Mouse (Mus musculus): ENCODE measurements at regions not wholly inside any gene's neighbourhood (a gene's known extent, or its start where the extent isn't known, plus 50 kb on each side); places are given as distances from the start of the nearest gene placed in this dataset.

- no peak for DNase-seq (ENCODE audit: low spot score in 2 of 2)
Observed at GRCm38 (mm10) chr12:77179138-77179537, 58.8 kb upstream of the Fut8 start.

DNA sequence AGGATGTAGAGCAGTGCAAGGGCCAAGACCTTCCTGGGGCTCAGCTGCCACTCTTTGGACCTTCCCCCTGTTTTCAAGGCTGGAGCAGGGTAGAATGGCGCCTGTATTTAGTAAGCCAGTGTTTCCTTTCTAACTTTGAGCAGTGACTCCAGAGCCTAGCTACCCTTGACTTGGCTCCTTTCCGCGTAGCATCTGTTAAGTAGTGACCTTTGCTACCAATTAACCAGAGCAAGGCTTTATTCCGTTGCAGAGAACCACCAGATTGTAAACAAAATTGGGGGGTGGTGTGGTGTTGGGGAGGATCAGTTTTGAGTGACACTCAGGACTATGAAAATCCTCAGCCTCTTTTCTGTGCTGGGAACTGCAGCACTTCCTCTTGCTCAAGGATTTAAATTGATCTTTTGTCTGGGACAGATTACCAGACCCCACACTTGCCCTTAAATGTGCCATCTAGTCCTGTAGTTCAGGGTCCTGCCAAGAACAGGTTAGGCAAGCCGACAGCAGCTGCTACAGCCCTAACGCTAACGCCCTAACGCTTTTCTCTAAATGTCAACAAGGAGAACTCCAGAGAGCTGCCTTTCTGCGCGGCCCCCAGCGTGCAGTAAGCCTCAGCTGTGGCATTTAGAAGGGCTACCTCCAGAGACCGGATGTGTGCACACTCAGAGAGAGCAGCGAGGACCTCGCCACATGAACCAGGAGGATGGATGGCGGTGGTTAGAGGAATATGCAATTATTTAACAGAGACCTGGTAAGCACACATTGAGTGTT is 59.9 kb upstream of the Fut8 start:
- no peak for DNase-seq (ENCODE audit: low spot score in 2 of 2)

- no peak for DNase-seq (ENCODE audit: low spot score in 2 of 2)
Observed at GRCm38 (mm10) chr12:77177303-77177702, 60.6 kb upstream of the Fut8 start.

- DNase-seq (ENCODE audit: low spot score in 2 of 2) = no peak
Observed at GRCm38 (mm10) chr12:77174032-77174431, 63.9 kb upstream of the Fut8 start.

DNA sequence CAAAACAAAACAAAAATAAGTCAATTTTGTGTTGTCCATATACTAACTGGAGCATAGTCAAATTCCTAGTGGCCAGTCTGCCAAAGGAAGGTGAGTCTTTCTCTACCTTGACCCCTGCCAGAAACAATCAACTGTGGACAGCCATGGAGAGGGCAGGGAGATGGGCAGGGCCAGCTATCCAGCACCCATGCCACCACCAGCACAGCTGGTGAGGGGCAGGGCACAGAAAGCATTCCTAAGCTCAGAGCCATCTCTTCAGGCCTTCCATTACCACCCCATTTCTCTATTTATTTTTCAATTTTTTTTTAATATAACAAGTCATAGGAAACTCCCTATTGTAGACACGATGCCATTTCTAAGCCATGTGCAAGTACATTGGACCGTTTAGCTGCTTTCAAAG is 65.4 kb upstream of the Fut8 start:
- DNase-seq (ENCODE audit: low spot score in 2 of 2) = no peak

DNA sequence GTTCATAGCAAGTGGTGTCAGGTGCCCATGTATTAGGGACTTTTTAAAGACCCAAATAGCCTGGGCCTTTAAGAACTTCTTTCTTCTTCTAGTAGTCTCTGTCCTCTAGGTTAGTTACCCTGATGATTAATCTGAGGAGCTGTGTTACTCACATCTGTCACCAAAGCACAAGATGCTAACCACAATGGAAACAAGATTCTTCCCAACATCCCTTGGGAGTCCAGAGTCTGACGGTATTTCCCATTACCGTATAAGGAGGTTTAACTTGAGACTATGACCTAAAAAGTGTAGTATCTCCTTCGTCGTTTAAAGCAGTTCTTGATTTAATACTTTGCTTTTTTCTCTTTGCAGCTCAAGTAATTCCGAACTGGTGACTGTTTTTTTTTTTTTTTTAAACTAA is 67.7 kb upstream of the Fut8 start:
- no peak for DNase-seq (ENCODE audit: low spot score in 2 of 2)

- no peak for DNase-seq (ENCODE audit: low spot score in 2 of 2)
Observed at GRCm38 (mm10) chr12:77168367-77168766, 69.6 kb upstream of the Fut8 start.

DNA sequence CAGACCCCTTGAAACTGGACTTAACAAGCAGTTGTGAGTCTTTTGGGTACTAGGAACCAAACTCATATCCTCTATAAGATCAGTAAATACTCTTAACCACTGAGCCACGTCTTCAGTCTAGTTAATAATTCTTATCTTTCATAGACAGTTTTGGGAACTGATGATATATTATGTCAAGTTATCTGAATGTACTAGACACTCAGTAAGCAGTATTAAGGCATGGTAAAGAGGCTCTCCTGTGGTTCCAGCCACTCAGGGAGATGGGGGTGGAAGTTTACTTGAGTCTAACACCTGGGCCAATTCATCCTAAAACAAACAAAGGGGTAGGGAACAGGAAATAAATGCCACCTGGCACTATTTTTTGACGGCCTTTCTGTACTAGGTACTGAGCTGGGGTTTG is 81.2 kb upstream of the Fut8 start:
- no peak for DNase-seq (ENCODE audit: low spot score in 2 of 2)

GRCm38 (mm10) chr12:77155626-77156025 is 82.3 kb upstream of the Fut8 start:
- no peak for DNase-seq (ENCODE audit: low spot score in 2 of 2)

- DNase-seq (ENCODE audit: low spot score in 2 of 2) = no peak
Observed at GRCm38 (mm10) chr12:77151471-77151870, 86.5 kb upstream of the Fut8 start.

DNA sequence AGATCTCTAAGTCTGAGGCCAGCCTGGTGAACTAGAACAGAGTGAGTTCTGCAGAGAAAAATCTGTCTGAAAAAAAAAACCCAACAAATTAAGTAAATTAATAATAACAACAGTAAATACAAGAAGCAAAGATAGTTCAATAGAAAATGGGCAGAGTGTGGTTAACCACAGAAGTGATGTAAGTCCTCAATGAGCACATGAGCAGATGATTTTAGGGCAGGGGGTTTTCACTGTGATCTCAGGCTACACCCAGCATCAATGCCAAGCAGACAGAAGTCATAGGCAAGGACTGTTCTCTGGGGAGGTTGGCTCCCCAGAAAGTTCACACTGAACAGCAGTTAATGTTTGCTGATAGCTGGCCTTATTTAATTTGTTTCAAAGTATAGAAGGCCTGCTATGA is 88.1 kb upstream of the Fut8 start:
- DNase-seq (ENCODE audit: low spot score in 2 of 2) = no peak

- no peak for DNase-seq (ENCODE audit: low spot score in 2 of 2)
Observed at GRCm38 (mm10) chr12:77148146-77148545, 89.8 kb upstream of the Fut8 start.

DNA sequence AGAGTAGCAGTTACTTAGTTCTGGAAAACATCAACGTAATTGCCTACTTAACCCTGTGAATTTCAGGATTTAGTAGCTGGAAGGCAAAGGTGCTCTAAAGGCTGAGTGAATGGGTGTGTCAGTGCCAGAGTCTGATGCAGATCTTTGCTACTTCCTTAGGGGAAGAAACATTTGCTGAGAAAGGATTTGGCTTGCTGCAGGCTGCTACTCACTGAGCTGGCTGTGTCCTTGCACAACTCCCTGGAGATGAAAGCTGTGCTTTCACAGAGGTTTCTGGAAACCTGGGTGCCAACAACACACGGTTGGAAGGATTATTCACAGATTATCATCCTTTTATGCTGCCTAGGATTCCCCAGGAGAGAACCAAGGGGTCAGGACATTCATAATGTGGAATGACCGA is 94.0 kb upstream of the Fut8 start:
- no peak for DNase-seq (ENCODE audit: low spot score in 2 of 2)

- DNase-seq (ENCODE audit: low spot score in 2 of 2) = no peak
Observed at GRCm38 (mm10) chr12:77143521-77143920, 94.4 kb upstream of the Fut8 start.

GRCm38 (mm10) chr12:77143105-77143504 is 94.8 kb upstream of the Fut8 start:
- DNase-seq (ENCODE audit: low spot score in 2 of 2) = no peak

- no peak for DNase-seq (ENCODE audit: low spot score in 2 of 2)
Observed at GRCm38 (mm10) chr12:77142224-77142623, 95.7 kb upstream of the Fut8 start.

DNA sequence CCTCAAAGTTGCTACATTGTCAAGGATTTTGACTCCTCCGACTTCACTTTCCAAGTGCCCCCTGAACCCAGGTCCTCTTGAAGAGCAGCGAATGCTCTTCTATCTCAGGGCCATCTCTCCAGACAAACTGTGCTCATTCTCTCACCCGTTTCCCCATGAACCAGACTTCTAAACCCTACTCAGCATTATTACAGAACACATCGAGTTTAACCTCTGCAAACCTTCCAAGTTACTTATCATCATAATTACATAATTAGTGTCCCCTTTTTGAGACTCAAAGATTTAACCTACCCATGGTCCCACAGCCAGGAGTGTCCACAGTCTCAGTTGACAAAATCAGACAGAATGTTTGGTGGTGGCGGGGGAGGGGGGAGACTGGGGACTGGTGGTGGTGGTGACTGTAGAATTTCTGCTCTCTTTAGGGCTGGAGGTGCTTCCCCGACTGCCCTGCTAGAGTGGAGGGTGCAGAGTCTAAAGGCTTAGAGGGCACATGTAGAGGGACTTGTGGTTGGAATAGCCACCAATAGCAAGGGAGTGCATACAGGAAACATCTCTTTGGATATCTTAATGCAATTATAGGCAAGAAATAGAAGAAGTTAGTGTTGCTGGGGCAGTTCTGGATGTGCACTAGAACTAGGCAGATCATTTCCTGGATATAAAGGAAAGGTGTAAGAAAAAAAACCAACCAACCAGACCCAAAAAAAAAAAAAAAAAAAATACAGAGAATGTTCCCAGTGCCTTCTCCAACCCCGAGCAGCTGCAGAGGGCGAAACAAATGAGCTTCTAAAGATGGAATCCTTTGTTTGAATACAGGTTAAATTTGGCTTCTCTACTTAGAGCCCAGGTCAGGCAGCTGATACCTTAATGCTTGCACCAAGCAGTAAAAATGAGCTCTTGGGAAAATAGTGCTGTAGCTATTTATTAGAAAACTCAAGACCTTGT is 96.4 kb upstream of the Fut8 start:
- no peak for DNase-seq (ENCODE audit: low spot score in 2 of 2)

DNA sequence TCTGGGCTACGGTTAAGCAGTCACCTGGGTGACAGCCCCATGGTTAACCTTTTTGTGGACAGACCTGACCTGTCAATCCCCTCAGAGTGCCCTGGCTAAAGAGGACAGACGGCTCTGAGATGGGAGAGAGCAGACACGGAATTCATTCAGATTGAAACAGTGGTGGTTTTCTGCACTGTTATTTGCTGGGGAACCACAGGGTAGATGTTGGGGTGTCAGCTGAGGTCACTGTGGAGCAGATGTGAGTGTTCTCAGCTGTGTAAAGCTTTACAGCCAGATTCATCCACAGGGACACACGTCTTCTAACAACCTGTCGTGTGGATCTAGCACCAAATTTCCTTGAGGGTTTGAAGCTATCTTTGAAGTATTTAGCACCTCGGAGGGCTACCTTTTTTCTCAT is 97.3 kb upstream of the Fut8 start:
- no peak for DNase-seq (ENCODE audit: low spot score in 2 of 2)

DNA sequence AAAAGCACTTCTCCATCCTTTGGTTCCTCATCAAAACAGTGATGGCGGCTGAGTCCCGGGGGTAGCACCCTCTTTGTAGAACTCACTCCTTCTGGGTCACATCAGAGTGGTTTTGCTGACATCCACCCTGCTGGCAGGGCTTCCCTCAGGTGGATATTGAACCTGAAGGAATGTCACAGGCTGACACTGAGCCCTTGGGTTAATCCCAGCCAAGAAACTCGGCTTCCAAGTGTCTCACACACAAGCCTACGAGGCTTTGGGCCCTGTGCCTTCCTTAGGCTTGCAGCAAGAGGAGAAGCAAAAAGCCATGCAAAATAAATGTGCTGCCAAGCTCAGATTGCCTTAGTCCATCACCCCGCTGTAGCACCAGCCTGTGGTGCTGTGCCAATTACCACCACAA is 97.8 kb upstream of the Fut8 start:
- no peak for DNase-seq (ENCODE audit: low spot score in 2 of 2)

DNA sequence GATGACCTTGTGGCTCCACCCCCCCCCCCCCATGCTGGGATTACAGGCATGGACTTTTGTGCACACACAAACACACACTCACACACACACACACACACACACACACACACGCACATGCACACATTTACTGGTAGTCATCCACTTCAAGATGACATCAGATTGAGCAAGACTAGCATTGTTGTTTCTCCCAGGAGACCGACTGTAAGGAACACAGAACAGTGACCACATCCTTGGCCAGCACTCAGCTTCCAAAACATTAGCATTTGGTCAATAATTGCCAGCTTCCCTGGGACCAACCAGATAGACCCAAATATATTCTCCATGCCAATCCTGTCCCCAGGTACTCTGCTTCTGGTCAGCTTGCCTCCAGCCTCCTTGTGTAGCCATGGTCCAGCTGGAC is 98.2 kb upstream of the Fut8 start:
- no peak for DNase-seq (ENCODE audit: low spot score in 2 of 2)

DNA sequence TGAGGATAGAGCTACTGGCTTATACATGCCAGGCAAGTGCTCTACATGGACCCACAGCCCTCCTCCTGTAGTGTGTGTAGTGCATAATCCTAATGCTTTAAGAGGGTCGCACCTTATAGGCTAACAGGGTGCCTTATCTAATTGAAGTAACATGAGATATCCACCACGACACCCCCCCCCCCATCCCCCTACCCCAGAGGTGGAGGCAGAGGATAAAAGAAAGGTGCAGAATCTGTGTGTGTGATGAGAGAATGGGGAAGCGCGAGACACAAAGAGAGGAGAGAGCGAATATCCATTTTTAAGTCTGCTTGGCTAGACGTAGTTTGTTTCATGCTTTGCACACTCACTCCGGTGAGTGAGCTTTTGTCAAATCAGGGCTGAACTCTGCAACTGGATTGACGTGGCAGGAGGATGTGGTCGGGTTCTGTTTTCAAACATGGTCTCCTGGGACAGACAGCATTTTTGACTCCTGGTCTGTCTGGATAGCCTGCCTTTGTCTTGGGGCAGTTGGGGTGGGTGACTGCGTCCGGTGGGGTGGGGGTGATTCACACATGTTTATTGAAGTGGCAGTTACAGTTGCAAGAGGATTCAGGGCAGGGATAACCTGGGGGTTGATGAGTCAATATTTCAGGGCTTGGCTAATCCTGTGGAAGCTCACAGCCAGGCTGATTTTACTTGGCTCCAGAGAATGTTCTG is 99.3 kb upstream of the Fut8 start:
- no peak for DNase-seq (ENCODE audit: low spot score in 2 of 2)

DNA sequence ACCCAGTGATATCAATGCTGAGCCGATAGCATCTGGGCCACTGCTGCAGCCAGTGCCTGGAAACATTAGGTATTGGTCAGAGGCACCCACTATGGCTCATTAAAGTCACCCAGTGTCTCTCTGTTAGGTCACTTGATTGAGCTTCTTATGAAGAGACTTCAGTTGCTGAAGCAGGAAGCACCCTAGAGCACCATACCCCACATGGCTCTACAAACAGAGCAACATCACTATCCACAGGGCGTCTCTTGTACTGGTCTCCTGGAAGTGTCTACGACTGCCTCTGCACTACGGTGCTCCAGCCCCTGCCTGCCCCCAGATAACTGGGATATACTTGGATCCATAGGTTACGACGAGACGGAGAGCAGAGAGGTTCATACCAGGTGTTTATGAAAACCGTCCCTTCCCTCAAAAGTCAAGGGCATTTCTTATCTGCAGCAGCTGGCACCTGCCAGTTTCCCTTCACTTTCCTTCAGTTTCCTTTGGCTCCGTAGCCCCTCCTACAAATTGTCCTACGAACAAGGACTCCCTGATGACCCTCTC is 100.6 kb upstream of the Fut8 start:
- no peak for DNase-seq (ENCODE audit: low spot score in 2 of 2)
